Mouse (Mus musculus) cerebellum, adult 2 months (tissue): Measurements from ENCODE around the gene Nr2e3.

Experiments
- CTCF ChIP-seq: fragments of 200-500 bp; IDR thresholded peaks from 2 replicates; pipeline ENCODE4 v1.5.1; 2011; ENCODE audit warnings: low read depth, mild to moderate bottlenecking, control low read depth, low read length, moderate library complexity, borderline replicate concordance; ENCODE audit not compliant: insufficient read depth
- POLR2A ChIP-seq: fragments of 200-500 bp; IDR thresholded peaks from 2 replicates; pipeline ENCODE4 v1.6.1; 2011; ENCODE audit warnings: low read length, control low read depth, borderline replicate concordance; ENCODE audit not compliant: insufficient read depth

GRCm38 (mm10) chr9:59947271-59947670 lies 13.2 kb downstream of the Nr2e3 start:
- TF ChIP-seq CTCF, result no peak
- no peak for TF ChIP-seq POLR2A
